ENCODE assay signal across 13 mouse cellular contexts in genomic region chr6:124448186-124448852, GRCm38 (mm10). TPM values are rescaled to one million over a fixed set of nuclear protein-coding genes. Genes with fewer than 3 reads are reported as not detected.
DNase-seq lines count a peak whose midpoint lies in the region; ATAC-seq and TF ChIP-seq lines count a peak whose summit lies in the region.
"Had no signal": no experiment of that assay in that cellular context is flagged by ENCODE, and none has a peak within 500 bp of the region (broad histone marks: within the 10 kb centered on the region; RNA-seq: fewer than 3 reads in every experiment).

No protein-coding gene starts in this region.

- no peaks in the 10 kb centered on the region for H3K27me3 ChIP-seq in kidney, adult 2 months (replicated peaks; ENCODE audit: control insufficient read depth, insufficient read depth, low read length)
- H3K27me3 ChIP-seq in kidney, embryonic 15.5 days = no peaks in the 10 kb centered on the region
- H3K27me3 ChIP-seq: hindbrain, embryonic 13.5 days; limb, embryonic 13.5 days; stomach, embryonic 15.5 days had no signal

- H3K27ac ChIP-seq in kidney, adult 2 months (ENCODE audit: insufficient read depth, low read depth, low read length) = no peak overlapping the region
- H3K27ac ChIP-seq in kidney, embryonic 15.5 days = no peak overlapping the region
- H3K27ac ChIP-seq: hindbrain, embryonic 13.5 days; limb, embryonic 13.5 days; stomach, embryonic 15.5 days had no signal

- no peaks in the 10 kb centered on the region for H3K9me3 ChIP-seq in kidney, embryonic 15.5 days (replicated peaks)
- H3K9me3 ChIP-seq: hindbrain, embryonic 13.5 days; limb, embryonic 13.5 days; stomach, embryonic 15.5 days had no signal

- H3K36me3 ChIP-seq in kidney, adult 2 months (ENCODE audit: control insufficient read depth, insufficient read depth, low read length) = no peaks in the 10 kb centered on the region
- no peaks in the 10 kb centered on the region for H3K36me3 ChIP-seq in kidney, embryonic 15.5 days
- H3K36me3 ChIP-seq: limb, embryonic 13.5 days; stomach, embryonic 15.5 days had no signal

- H3K4me1 ChIP-seq in kidney, adult 2 months (ENCODE audit: control insufficient read depth, insufficient read depth, low read length) = no peaks in the 10 kb centered on the region
- H3K4me1 ChIP-seq in kidney, embryonic 15.5 days = no peaks in the 10 kb centered on the region
- H3K4me1 ChIP-seq: hindbrain, embryonic 13.5 days; limb, embryonic 13.5 days; stomach, embryonic 15.5 days had no signal

- peak; percentile 28 for DNase-seq in CD4-positive, CD25-positive, alpha-beta regulatory T cell, adult 2 months (ENCODE audit: low read depth, low spot score)
- DNase-seq in kidney, adult 2 months = no peak
- DNase-seq in A20 (ENCODE audit: low read depth, low spot score) = peak; percentile 29
- DNase-seq in spleen, adult 12 weeks (ENCODE audit: low spot score) = no peak
- no peak for DNase-seq in left cerebral cortex, adult 8-10 months (ENCODE audit: low spot score in 2 of 2)
- DNase-seq: cerebellum, adult 11 months; gastrocnemius, postnatal 10 days had no signal

- H3K4me2 ChIP-seq in kidney, embryonic 15.5 days = no peak overlapping the region
- H3K4me2 ChIP-seq: hindbrain, embryonic 13.5 days; limb, embryonic 13.5 days; stomach, embryonic 15.5 days had no signal

- no peak overlapping the region for H3K4me3 ChIP-seq in kidney, adult 2 months (ENCODE audit: insufficient read depth, low read depth, low read length)
- H3K4me3 ChIP-seq in kidney, embryonic 15.5 days (replicated peaks) = no peak overlapping the region
- H3K4me3 ChIP-seq: hindbrain, embryonic 13.5 days; limb, embryonic 13.5 days; stomach, embryonic 15.5 days had no signal

- no peak for ATAC-seq in CD4-positive, CD25-positive, alpha-beta regulatory T cell, adult 4 months
- no peak for ATAC-seq in kidney, embryonic 15.5 days (replicated peaks; ENCODE audit: low FRiP score)
- ATAC-seq in erythroblast, adult 5-6 weeks (replicated peaks; ENCODE audit: low FRiP score, poor library complexity, severe bottlenecking) = 0 out of 2 replicates have a peak, but pooled peaks have one; percentile 59

- no peak for TF ChIP-seq POLR2A in kidney, adult 2 months (IDR thresholded peaks at IDR 0.05; ENCODE audit: low read depth, low read length)

- 69% methylated on average over 10 of the region's 10 CpGs for WGBS in kidney, adult 2 months
- WGBS in kidney, embryonic 15.5 days = 75% methylated on average over 10 of the region's 10 CpGs

- TF ChIP-seq CTCF in kidney, adult 2 months (conservative IDR thresholded peaks at IDR 0.05; ENCODE audit: insufficient read depth, insufficient read length, low read depth, low read length) = peak; percentile 42

- H3K9ac ChIP-seq in kidney, embryonic 15.5 days = no peak overlapping the region
- H3K9ac ChIP-seq: hindbrain, embryonic 13.5 days; limb, embryonic 13.5 days; stomach, embryonic 15.5 days had no signal

RNA-seq across cellular contexts. Expression of gene Clstn3, which starts 16.3 kb away (rescaled TPM):
- under 1 TPM in 1 of 2 experiments, not detected in 1; 0.13 TPM for polyA plus RNA-seq in CD4-positive, CD25-positive, alpha-beta regulatory T cell, adult 4 months (2017; shearing (Covaris generic))
- 12.6 and 15.5 TPM in 2 replicates for polyA plus RNA-seq in kidney, adult 2 months (2012; rRNA removed)
- polyA plus RNA-seq in kidney, embryonic 15.5 days (2015; fragmentation: Nextera tagmentation; extraction: Ambion mirVana) = 3.9 and 5.9 TPM in 2 replicates
- 5.0 TPM in 2 replicates for total RNA-seq in erythroblast, adult 5-6 weeks (2015; ENCODE audit: low replicate concordance)
- 2.3 and 4.6 TPM in 2 replicates for total RNA-seq in erythroblast, adult 5-6 weeks (2017; ENCODE audit: low replicate concordance)
- 100 to 1,000 TPM; 331 to 359 (median 336) TPM for total RNA-seq in left cerebral cortex, adult 8-10 months (2022)

RNA-seq across cellular contexts. Expression of gene Pex5, which starts 33.5 kb away (rescaled TPM):
- polyA plus RNA-seq in CD4-positive, CD25-positive, alpha-beta regulatory T cell, adult 4 months (2017; shearing (Covaris generic)) = 10 to 100 TPM in 1 of 2 experiments, 1 to 10 TPM in 1; 8.4 to 15.3 TPM
- 62.0 and 62.8 TPM in 2 replicates for polyA plus RNA-seq in kidney, adult 2 months (2012; rRNA removed)
- 40.6 and 46.4 TPM in 2 replicates for polyA plus RNA-seq in kidney, embryonic 15.5 days (2015; fragmentation: Nextera tagmentation; extraction: Ambion mirVana)
- total RNA-seq in erythroblast, adult 5-6 weeks (2015; ENCODE audit: low replicate concordance) = 3.8 TPM in 2 replicates
- total RNA-seq in erythroblast, adult 5-6 weeks (2017; ENCODE audit: low replicate concordance) = 5.2 and 7.0 TPM in 2 replicates
- 10 to 100 TPM; 53.0 to 56.3 (median 53.8) TPM for total RNA-seq in left cerebral cortex, adult 8-10 months (2022)

RNA-seq across cellular contexts. Expression of gene C1rl, which starts 44.6 kb away (rescaled TPM):
- not detected for polyA plus RNA-seq in CD4-positive, CD25-positive, alpha-beta regulatory T cell, adult 4 months (2017; shearing (Covaris generic))
- 14.2 and 14.3 TPM in 2 replicates for polyA plus RNA-seq in kidney, adult 2 months (2012; rRNA removed)
- polyA plus RNA-seq in kidney, embryonic 15.5 days (2015; fragmentation: Nextera tagmentation; extraction: Ambion mirVana) = 1.6 and 2.0 TPM in 2 replicates
- 0.38 and 2.1 TPM in 2 replicates for total RNA-seq in erythroblast, adult 5-6 weeks (2015; ENCODE audit: low replicate concordance)
- 2.7 and 3.6 TPM in 2 replicates for total RNA-seq in erythroblast, adult 5-6 weeks (2017; ENCODE audit: low replicate concordance)
- under 1 TPM; 0.19 to 0.49 (median 0.45) TPM for total RNA-seq in left cerebral cortex, adult 8-10 months (2022)

Comparison
In these comparisons a context has a peak if more than half of its experiments do, and no peak if none do; other contexts are left out.
1. DNase-seq: peak in CD4-positive, CD25-positive, alpha-beta regulatory T cell, adult 2 months (single experiment) and A20 (single experiment); none in kidney, adult 2 months (single experiment), spleen, adult 12 weeks (single experiment) and left cerebral cortex, adult 8-10 months (0 of 2).